Mouse (Mus musculus) 416B (cell line): ENCODE results near the gene Mrps22.

Source experiments
- DNase-seq: peaks from one replicate; pipeline ENCODE4 v3.0.0; 2011; ENCODE audit warnings: low read depth

The Mrps22 gene

GRCm38 (mm10) chr9:98601156-98601836 lies at the start of gene Mrps22:
TSS of gene Mrps22 (minus strand) at chr9:98601660.
- peak; percentile 93 for DNase-seq

GRCm38 (mm10) chr9:98650547-98650946 lies 49.1 kb upstream of the Mrps22 start:
- no peak for DNase-seq

- DNase-seq = no peak
Observed at GRCm38 (mm10) chr9:98647418-98647817, 46.0 kb upstream of the Mrps22 start.

GRCm38 (mm10) chr9:98645750-98646149 lies 44.3 kb upstream of the Mrps22 start:
- DNase-seq = peak; percentile 55

- DNase-seq = no peak
Observed at GRCm38 (mm10) chr9:98642126-98642525, 40.7 kb upstream of the Mrps22 start.

- no peak for DNase-seq
Observed at GRCm38 (mm10) chr9:98633287-98634162, 32.1 kb upstream of the Mrps22 start.

- peak; percentile 38 for DNase-seq
Observed at GRCm38 (mm10) chr9:98628480-98628879, 27.0 kb upstream of the Mrps22 start.

GRCm38 (mm10) chr9:98604896-98605295 lies 3.4 kb upstream of the Mrps22 start:
- DNase-seq = no peak

- DNase-seq = no peak
Observed at GRCm38 (mm10) chr9:98601837-98602359, 438 bp upstream of the Mrps22 start.

GRCm38 (mm10) chr9:98600094-98600493 lies 1.4 kb downstream of the Mrps22 start:
- DNase-seq = peak; percentile 83

- no peak for DNase-seq
Observed at GRCm38 (mm10) chr9:98583852-98584251, 17.6 kb downstream of the Mrps22 start.

GRCm38 (mm10) chr9:98563137-98564126 lies 38.0 kb downstream of the Mrps22 start, which contains the start of gene Copb2:
TSS of gene Copb2 (plus strand) at chr9:98563721.
- DNase-seq = peak; percentile 96

- peak; percentile 27 for DNase-seq
Observed at GRCm38 (mm10) chr9:98544042-98544441, 57.4 kb downstream of the Mrps22 start.
